Mouse (Mus musculus): ENCODE results near the gene Whrn.

The Whrn gene

GRCm38 (mm10) chr4:63493351-63494121 is 2.3 kb downstream of the Whrn start:
- DNase-seq: peak; percentile 32

- no peak for DNase-seq
Observed at GRCm38 (mm10) chr4:63491521-63491920, 4.3 kb downstream of the Whrn start.

- peak; percentile 56 for DNase-seq
Observed at GRCm38 (mm10) chr4:63490146-63490545, 5.6 kb downstream of the Whrn start.

GRCm38 (mm10) chr4:63489676-63490075 is 6.1 kb downstream of the Whrn start:
- no peak for DNase-seq

GRCm38 (mm10) chr4:63487916-63488315 is 7.9 kb downstream of the Whrn start:
- no peak for DNase-seq

GRCm38 (mm10) chr4:63487256-63487655 is 8.5 kb downstream of the Whrn start:
- no peak for DNase-seq

- DNase-seq: no peak
Observed at GRCm38 (mm10) chr4:63486523-63486922, 9.3 kb downstream of the Whrn start.

GRCm38 (mm10) chr4:63483741-63484140 is 12.1 kb downstream of the Whrn start:
- DNase-seq: peak; percentile 52

GRCm38 (mm10) chr4:63480845-63481167 is 15.0 kb downstream of the Whrn start:
- no peak for DNase-seq

- peak; percentile 72 for DNase-seq
Observed at GRCm38 (mm10) chr4:63480098-63480844, 15.5 kb downstream of the Whrn start.

- DNase-seq: no peak
Observed at GRCm38 (mm10) chr4:63478036-63478435, 17.8 kb downstream of the Whrn start.

- no peak for DNase-seq
Observed at GRCm38 (mm10) chr4:63476891-63477290, 18.9 kb downstream of the Whrn start.

GRCm38 (mm10) chr4:63475208-63475607 is 20.6 kb downstream of the Whrn start:
- DNase-seq: no peak

- no peak for DNase-seq
Observed at GRCm38 (mm10) chr4:63474439-63474838, 21.4 kb downstream of the Whrn start.

GRCm38 (mm10) chr4:63467338-63467737 is 28.5 kb downstream of the Whrn start:
- no peak for DNase-seq

- peak; percentile 50 for DNase-seq
Observed at GRCm38 (mm10) chr4:63466192-63466591, 29.6 kb downstream of the Whrn start.

GRCm38 (mm10) chr4:63460876-63461525 is 34.8 kb downstream of the Whrn start:
- no peak for DNase-seq

- DNase-seq: peak; percentile 68
Observed at GRCm38 (mm10) chr4:63459141-63459789, 36.5 kb downstream of the Whrn start.

- no peak for DNase-seq
Observed at GRCm38 (mm10) chr4:63456547-63456946, 39.2 kb downstream of the Whrn start.

- DNase-seq: no peak
Observed at GRCm38 (mm10) chr4:63453939-63454513, 41.8 kb downstream of the Whrn start.

GRCm38 (mm10) chr4:63452555-63452954 is 43.2 kb downstream of the Whrn start:
- DNase-seq: no peak

GRCm38 (mm10) chr4:63450551-63450950 is 45.2 kb downstream of the Whrn start:
- DNase-seq: peak; percentile 60
